27 mouse cellular contexts compared by ENCODE assay signal in genomic region chr10:28303856-28304255, GRCm38 (mm10).
DNase-seq lines count a peak whose midpoint lies in the region; ATAC-seq and TF ChIP-seq lines count a peak whose summit lies in the region.
"Had no signal": no experiment of that assay in that cellular context is flagged by ENCODE, and none has a peak within 500 bp of the region (broad histone marks: within the 10 kb centered on the region; RNA-seq: fewer than 3 reads in every experiment).

No protein-coding gene starts in this region.

- H3K27ac ChIP-seq in hindbrain, postnatal 0 days = no peak overlapping the region
- H3K27ac ChIP-seq: embryonic facial prominence, embryonic 12.5 days; embryonic facial prominence, embryonic 15.5 days; forebrain, embryonic 12.5 days; forebrain, embryonic 15.5 days; heart, adult 2 months; heart, embryonic 10.5 days; heart, embryonic 13.5 days; hindbrain, embryonic 14.5 days; intestine, embryonic 15.5 days had no signal

- peak overlapping the region; percentile 57 for H3K4me2 ChIP-seq in myocyte (ENCODE audit: low read depth)
- H3K4me2 ChIP-seq in hindbrain, postnatal 0 days (ENCODE audit: low read depth, low read length) = no peak overlapping the region
- H3K4me2 ChIP-seq: embryonic facial prominence, embryonic 12.5 days; embryonic facial prominence, embryonic 15.5 days; forebrain, embryonic 12.5 days; forebrain, embryonic 15.5 days; heart, embryonic 13.5 days; hindbrain, embryonic 14.5 days; intestine, embryonic 15.5 days had no signal

- H3K4me1 ChIP-seq in hindbrain, postnatal 0 days (ENCODE audit: insufficient read depth, low read length) = no peaks in the 10 kb centered on the region
- H3K4me1 ChIP-seq: embryonic facial prominence, embryonic 12.5 days; embryonic facial prominence, embryonic 15.5 days; forebrain, embryonic 12.5 days; intestine, embryonic 15.5 days had no signal

- DNase-seq in 416B (ENCODE audit: low read depth) (peak; percentile 1), NIH3T3 (ENCODE audit: low read depth) (peak; percentile 19)
- no peak for DNase-seq in thymus, postnatal 25 days
- DNase-seq in kidney, postnatal 10 days = no peak
- DNase-seq in hindbrain, postnatal 0 days (ENCODE audit: low spot score) = no peak
- DNase-seq: adrenal gland, adult 8-10 months; adrenal gland, postnatal 25 days; cerebellum, adult 11-12 months; cerebellum, adult 9-10 months; cerebellum, postnatal 14 days; gastrocnemius, postnatal 10 days; gastrocnemius, postnatal 36 days; heart, adult 2 months; heart, postnatal 14 days; heart, postnatal 4 days; kidney, adult 11 months had no signal

- ATAC-seq in hindbrain, postnatal 0 days = no peak
- ATAC-seq: activated CD4-positive, CD25-positive, alpha-beta regulatory T cell, adult 4 months; forebrain, embryonic 15.5 days; intestine, embryonic 15.5 days had no signal

- no peaks in the 10 kb centered on the region for H3K36me3 ChIP-seq in myocyte (ENCODE audit: control insufficient read depth, insufficient read depth)
- H3K36me3 ChIP-seq in hindbrain, postnatal 0 days (ENCODE audit: insufficient read depth, low read length) = no peaks in the 10 kb centered on the region
- H3K36me3 ChIP-seq: embryonic facial prominence, embryonic 12.5 days; embryonic facial prominence, embryonic 15.5 days; forebrain, embryonic 12.5 days; forebrain, embryonic 15.5 days; heart, embryonic 10.5 days; heart, embryonic 13.5 days; intestine, embryonic 15.5 days had no signal

- no peaks in the 10 kb centered on the region for H3K79me2 ChIP-seq in myocyte (ENCODE audit: control insufficient read depth, insufficient read depth)

- no peaks in the 10 kb centered on the region for H3K9me3 ChIP-seq in hindbrain, postnatal 0 days (ENCODE audit: low read length)
- H3K9me3 ChIP-seq: embryonic facial prominence, embryonic 12.5 days; embryonic facial prominence, embryonic 15.5 days; forebrain, embryonic 12.5 days; forebrain, embryonic 15.5 days; heart, embryonic 10.5 days; heart, embryonic 13.5 days; intestine, embryonic 15.5 days had no signal

- H3ac ChIP-seq in myocyte (ENCODE audit: control insufficient read depth, insufficient read length) = no peak overlapping the region

- no peak for TF ChIP-seq CTCF in hindbrain, postnatal 0 days (IDR thresholded peaks at IDR 0.05; ENCODE audit: low read depth)

- H3K4me3 ChIP-seq in myocyte = no peak overlapping the region
- no peak overlapping the region for H3K4me3 ChIP-seq in hindbrain, postnatal 0 days (ENCODE audit: low read length)
- H3K4me3 ChIP-seq: embryonic facial prominence, embryonic 12.5 days; embryonic facial prominence, embryonic 15.5 days; erythroblast, embryonic 14.5 days; forebrain, embryonic 12.5 days; forebrain, embryonic 15.5 days; heart, adult 2 months; heart, embryonic 10.5 days; heart, embryonic 13.5 days; intestine, embryonic 15.5 days had no signal

- no peaks in the 10 kb centered on the region for H3K27me3 ChIP-seq in myocyte (ENCODE audit: control insufficient read depth, insufficient read depth, insufficient read length)
- H3K27me3 ChIP-seq in hindbrain, postnatal 0 days (ENCODE audit: insufficient read depth, low read length) = no peaks in the 10 kb centered on the region
- H3K27me3 ChIP-seq: embryonic facial prominence, embryonic 12.5 days; embryonic facial prominence, embryonic 15.5 days; forebrain, embryonic 12.5 days; forebrain, embryonic 15.5 days; heart, embryonic 13.5 days; intestine, embryonic 15.5 days had no signal

- H3K9ac ChIP-seq in hindbrain, postnatal 0 days (replicated peaks; ENCODE audit: low read length) = no peak overlapping the region
- H3K9ac ChIP-seq: embryonic facial prominence, embryonic 12.5 days; embryonic facial prominence, embryonic 15.5 days; forebrain, embryonic 12.5 days; forebrain, embryonic 15.5 days; heart, embryonic 13.5 days; hindbrain, embryonic 14.5 days; intestine, embryonic 15.5 days had no signal

- TF ChIP-seq POLR2A in myocyte (IDR thresholded peaks at IDR 0.05; ENCODE audit: insufficient read length, low read depth) = no peak

TF ChIP-seq in myocyte, 11 proteins besides CTCF, POLR2A, EP300 and RAD21:
- TF ChIP-seq TCF3 (IDR thresholded peaks at IDR 0.05; ENCODE audit: insufficient read length, low read depth) (no peak), MAX (IDR thresholded peaks at IDR 0.05; ENCODE audit: low read depth) (no peak), POLR2AphosphoS2 (IDR thresholded peaks at IDR 0.05; ENCODE audit: insufficient read length, low read depth) (no peak), SRF (IDR thresholded peaks at IDR 0.05; ENCODE audit: control insufficient read depth, insufficient read length, low read depth) (no peak), E2F4 (IDR thresholded peaks at IDR 0.05; ENCODE audit: insufficient read depth) (no peak), CEBPB (IDR thresholded peaks at IDR 0.05; ENCODE audit: insufficient read depth, poor library complexity, severe bottlenecking) (no peak), MYOD1 (IDR thresholded peaks at IDR 0.05; ENCODE audit: control insufficient read depth in 1 of 3, insufficient read length in 2 of 3, low read depth in 2 of 3) (no peak), REST (IDR thresholded peaks at IDR 0.05; ENCODE audit: insufficient read depth, insufficient read length) (no peak), TCF12 (IDR thresholded peaks at IDR 0.05; ENCODE audit: insufficient read depth, poor library complexity, severe bottlenecking) (no peak), MYOG (IDR thresholded peaks at IDR 0.05; ENCODE audit: control insufficient read depth in 1 of 3, insufficient read depth in 1 of 3, insufficient read length in 2 of 3, low read depth in 2 of 3) (no peak)

Comparison
In these comparisons a context has a peak if more than half of its experiments do, and no peak if none do; other contexts are left out.
1. DNase-seq: peak in 416B (single experiment) and NIH3T3 (single experiment); none in thymus, postnatal 25 days (single experiment), kidney, postnatal 10 days (single experiment) and hindbrain, postnatal 0 days (single experiment).